Mouse (Mus musculus) mature B cell (primary cell): ENCODE results near the gene Zfp455.
"Not testable (repeated sequence)": the region's sequence is repeated elsewhere in the genome, so short reads cannot be mapped to it uniquely, and the experiment has no call there.

Experiments
- in situ Hi-C: fragments of 300-500 bp; cut with MboI; formaldehyde crosslinking; loops from 2 replicates; pipeline ENCODE4 v1.14.3; 2019

The Zfp455 gene

DNA sequence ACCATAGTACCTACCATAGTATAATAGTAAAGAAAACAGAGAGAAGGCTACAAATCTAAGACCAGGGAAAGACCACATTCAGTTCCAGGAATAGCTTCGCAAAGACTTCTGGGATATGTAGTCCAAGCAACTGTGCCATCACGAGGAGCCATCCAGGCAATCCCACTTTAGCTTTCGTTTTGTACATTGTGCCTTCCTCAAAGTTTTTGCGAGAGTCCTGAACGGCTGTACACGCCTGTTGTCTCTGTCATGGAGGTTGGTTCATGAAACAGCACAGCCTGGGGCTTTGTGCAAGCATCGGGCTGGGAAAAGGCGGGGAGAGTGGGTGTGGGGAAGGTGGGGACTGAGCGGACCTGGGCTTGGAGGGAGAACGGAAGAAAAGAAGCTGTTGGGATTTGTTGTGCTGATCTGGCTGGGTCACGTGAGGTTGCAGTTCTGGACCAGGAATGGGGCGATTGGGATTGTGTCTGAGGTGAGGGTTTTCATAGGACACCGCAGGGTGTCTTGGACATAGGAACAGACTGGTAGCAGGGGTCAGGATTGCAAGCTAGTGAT lies at the start of gene Zfp455:
TSS of gene Zfp455 (plus strand) at position 167 of the 555 bp plus-strand sequence.
- in situ Hi-C loops, result no loop called here

DNA sequence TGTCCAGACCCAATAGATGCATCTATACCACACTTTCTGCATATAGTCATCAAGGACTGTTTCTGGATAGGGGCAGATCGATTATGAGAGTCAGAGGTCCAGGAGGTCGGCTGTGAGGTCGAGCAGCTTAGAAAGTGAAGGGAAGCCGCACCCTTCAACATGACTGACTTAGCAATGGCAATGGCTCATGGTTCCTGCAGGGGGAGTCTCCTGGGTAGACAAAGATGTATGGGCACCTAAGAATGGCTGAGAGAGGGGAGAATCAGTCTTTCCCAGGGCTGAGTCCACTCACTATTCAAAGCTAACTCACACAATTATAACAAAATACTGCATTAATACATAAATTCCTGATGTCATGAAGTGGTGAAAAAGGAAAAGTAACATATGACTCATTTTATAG lies 28.2 kb upstream of the Zfp455 start:
- in situ Hi-C loops, result not testable (repeated sequence)

DNA sequence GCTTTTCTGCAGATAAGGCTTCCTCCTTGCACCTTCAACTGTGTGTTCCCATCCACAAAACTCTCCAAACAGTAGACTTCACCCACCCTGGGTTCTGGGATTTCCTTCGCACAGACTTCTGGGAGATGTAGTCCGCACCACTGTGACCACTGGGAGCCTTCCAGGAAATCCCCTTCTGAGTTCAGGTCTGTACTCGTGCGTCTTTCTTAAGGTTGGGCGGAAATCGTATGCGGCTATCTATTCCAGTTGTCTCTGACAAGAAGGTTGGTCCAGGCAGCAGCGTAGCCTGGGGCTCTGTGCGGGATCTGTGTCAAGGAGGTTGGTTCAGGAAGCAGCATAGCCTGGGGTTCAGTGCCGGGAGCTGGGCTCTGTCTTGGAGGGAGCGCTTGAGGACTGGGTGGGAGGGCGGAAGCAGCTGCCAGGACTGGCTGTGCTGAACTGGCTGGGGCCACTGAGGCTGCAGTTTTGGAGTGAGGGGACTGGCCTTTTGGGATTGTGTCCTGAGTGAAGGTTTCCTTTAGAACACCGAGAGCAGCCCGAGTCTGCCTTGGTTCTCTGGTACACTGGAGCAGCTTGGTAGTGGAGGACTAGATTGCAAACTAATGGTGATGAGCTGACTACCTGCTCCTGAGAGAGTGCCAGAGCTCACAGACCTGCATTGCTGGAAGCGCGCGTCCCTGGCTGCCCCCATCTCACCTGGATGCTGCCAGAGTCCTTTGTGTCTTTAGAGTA lies 21.1 kb upstream of the Zfp455 start, which contains the start of gene Rsl1:
TSS of gene Rsl1 (plus strand) at position 192 of the 732 bp plus-strand sequence.
- in situ Hi-C loops, result not testable (repeated sequence)

DNA sequence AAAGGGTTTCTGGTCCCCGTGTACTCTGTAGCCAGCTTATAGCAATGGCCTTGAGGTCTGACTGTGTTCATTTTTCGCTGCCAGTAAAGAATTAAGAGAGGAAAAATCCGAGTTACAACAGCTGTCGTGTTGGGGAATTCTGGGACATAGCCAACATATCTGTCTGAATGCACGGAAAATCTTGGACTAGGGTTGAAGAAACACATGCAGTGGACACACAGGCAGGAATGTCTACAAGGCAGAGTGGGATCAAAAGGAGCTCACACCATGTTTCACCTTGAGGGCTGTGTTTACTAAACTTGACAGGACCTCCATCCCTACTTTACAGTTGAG lies 20.6 kb upstream of the Zfp455 start:
- in situ Hi-C loops, result no loop called here

DNA sequence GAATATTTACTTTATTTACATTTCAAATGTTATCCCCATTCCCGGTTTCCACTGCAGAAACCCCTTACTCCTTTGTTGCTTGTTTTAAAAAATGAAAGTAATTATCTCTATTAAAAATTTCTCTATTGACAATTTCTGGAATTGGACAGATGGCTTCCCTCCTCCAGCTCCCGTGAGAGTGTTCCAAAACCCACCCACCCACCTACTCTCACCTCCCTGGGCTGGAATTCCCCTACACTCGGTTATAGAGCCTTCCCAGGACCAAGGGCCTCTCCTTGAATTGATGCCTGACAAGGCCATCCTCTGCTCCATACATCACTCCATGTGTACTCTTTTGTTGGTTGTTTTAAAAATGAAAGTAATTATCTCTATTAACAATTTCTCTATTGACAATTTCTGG lies 7.3 kb downstream of the Zfp455 start:
- in situ Hi-C loops, result no loop called here

DNA sequence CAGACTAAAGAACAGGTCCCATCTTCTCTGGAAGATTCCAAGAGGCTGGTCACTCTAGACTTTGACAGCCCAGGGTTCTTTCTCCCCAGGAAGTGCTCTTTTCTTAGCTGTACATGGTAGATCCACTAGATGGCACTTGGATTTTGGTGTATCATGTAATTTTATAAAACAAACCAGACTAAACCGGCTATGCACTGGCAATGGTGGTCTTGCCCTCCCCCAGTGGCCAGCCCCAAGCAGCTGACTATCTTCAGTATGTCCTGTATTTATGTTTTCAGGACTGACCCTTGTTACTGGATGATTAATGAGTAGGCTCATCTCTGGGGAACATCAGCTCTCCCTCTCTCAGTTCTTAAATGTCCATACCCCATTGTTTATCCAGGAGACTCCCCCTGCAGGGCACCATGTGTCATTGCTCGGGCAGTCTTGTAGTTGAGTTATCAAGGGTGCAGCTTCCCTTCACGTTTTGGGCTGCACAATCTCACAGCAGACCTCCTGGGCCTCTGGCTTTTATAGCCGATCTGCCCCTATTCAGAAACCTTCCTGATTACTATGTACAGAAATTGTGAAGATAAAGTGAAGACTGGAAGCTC lies 19.8 kb downstream of the Zfp455 start:
- in situ Hi-C loops, result no loop called here
